Mouse (Mus musculus) CH12.LX (cell line): Measurements from ENCODE around the gene Arhgap6.

Experiments used
- CHD2 ChIP-seq: IDR thresholded peaks from 2 replicates; pipeline ENCODE4 v1.6.1; 2011; ENCODE audit warnings: low read length, improper control_type of control experiment
- CTCF ChIP-seq, 2 experiments: IDR thresholded peaks in 1 of 2; conservative IDR thresholded peaks in 1 of 2; 2 replicates each; pipeline ENCODE4 v1.5.1; 2011 to 2012; ENCODE audit warnings: low read depth in 2 of 2, low read length in 2 of 2, improper control_type of control experiment in 1 of 2, inconsistent platforms in 1 of 2, mild to moderate bottlenecking in 1 of 2, moderate library complexity in 1 of 2
- E2F4 ChIP-seq: IDR thresholded peaks from 2 replicates; pipeline ENCODE4 v1.6.1; 2011; ENCODE audit warnings: low read depth, low read length, improper control_type of control experiment; ENCODE audit not compliant: insufficient replicate concordance
- MEF2A ChIP-seq: IDR thresholded peaks from 2 replicates; pipeline ENCODE4 v1.6.1; 2014; ENCODE audit warnings: low read depth, mild to moderate bottlenecking, inconsistent platforms, low read length, improper control_type of control experiment, borderline replicate concordance
- USF1 ChIP-seq: IDR thresholded peaks from 2 replicates; pipeline ENCODE4 v1.6.1; 2014; ENCODE audit warnings: low read depth, mild to moderate bottlenecking, inconsistent platforms, low read length, improper control_type of control experiment

GRCm38 (mm10) chrX:169065922-169066321 is 271.0 kb downstream of the Arhgap6 start:
- TF ChIP-seq MEF2A: no peak
- TF ChIP-seq E2F4: no peak
- no peak for TF ChIP-seq CHD2
- no peak for TF ChIP-seq CTCF (conservative IDR thresholded peaks at IDR 0.05 in 1 of 2, IDR thresholded peaks at IDR 0.05 in 1 of 2; ENCODE audit: low read depth in 2 of 2, low read length in 2 of 2)
- TF ChIP-seq USF1: no peak
